ENCODE assay signal across 20 mouse cellular contexts in the genomic region with DNA sequence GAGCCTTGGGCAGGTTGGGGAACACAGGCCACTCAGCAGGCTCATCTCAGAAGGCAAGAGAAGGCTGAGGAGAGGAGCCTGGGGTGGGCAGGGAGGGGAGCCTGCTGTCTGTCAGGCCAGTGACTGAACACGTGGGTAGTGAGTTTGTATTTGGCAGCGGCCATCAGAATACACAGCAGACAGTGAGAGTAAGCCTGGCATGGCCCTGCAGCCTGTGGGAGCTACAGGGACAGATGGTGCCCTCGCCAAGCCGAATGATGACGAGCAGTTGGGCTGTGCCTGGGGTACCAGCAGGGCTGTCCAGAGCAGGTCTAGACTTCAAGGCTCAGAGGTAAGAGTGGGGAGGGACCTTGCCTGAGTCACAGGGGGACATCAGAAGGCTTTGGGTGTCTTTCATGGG. TPM values are rescaled to one million over a fixed set of nuclear protein-coding genes. Genes with fewer than 3 reads are reported as not detected.
DNase-seq lines count a peak whose midpoint lies in the region; ATAC-seq and TF ChIP-seq lines count a peak whose summit lies in the region.
"Had no signal": no experiment of that assay in that cellular context is flagged by ENCODE, and none has a peak within 500 bp of the region (broad histone marks: within the 10 kb centered on the region; RNA-seq: fewer than 3 reads in every experiment).

No protein-coding gene starts in this region.

- H3K27ac ChIP-seq in forebrain, embryonic 14.5 days (ENCODE audit: low read depth, low read length) = no peak overlapping the region
- no peak overlapping the region for H3K27ac ChIP-seq in forebrain, embryonic 12.5 days
- no peak overlapping the region for H3K27ac ChIP-seq in cerebellum, adult 2 months (ENCODE audit: insufficient read depth, low read length)
- no peak overlapping the region for H3K27ac ChIP-seq in forebrain, postnatal 0 days (ENCODE audit: low read depth, low read length)
- H3K27ac ChIP-seq in intestine, embryonic 16.5 days (ENCODE audit: low read length) = no peak overlapping the region
- H3K27ac ChIP-seq: heart, embryonic 13.5 days; limb, embryonic 10.5 days; liver, embryonic 12.5 days; lung, embryonic 15.5 days had no signal

- TF ChIP-seq POLR2A in cerebellum, adult 2 months (IDR thresholded peaks at IDR 0.05; ENCODE audit: borderline replicate concordance, insufficient read depth, low read length) = no peak

- intact Hi-C loops in left cerebral cortex, postnatal 36 days (cut with DNase I) = no loop called here

- peak; percentile 37 for DNase-seq in forebrain, embryonic 14.5 days (ENCODE audit: low spot score)
- peak; percentile 31 to 38 for DNase-seq in left cerebral cortex, adult 9 months (ENCODE audit: low spot score in 2 of 2)
- DNase-seq in left cerebral cortex, postnatal 36 days (ENCODE audit: low spot score in 2 of 2) = no peak
- DNase-seq in cerebellum, adult 2 months = peak; percentile 74 to 88
- DNase-seq in forebrain, postnatal 0 days = no peak
- DNase-seq in lung, postnatal 25 days (ENCODE audit: low spot score) = no peak
- DNase-seq: kidney, adult 18-20 months; kidney, postnatal 14 days; right cerebral cortex, postnatal 25 days had no signal

- ATAC-seq in forebrain, embryonic 14.5 days = no peak
- no peak for ATAC-seq in forebrain, embryonic 12.5 days (ENCODE audit: low FRiP score)
- peak; percentile 71 for ATAC-seq in forebrain, postnatal 0 days
- ATAC-seq in intestine, embryonic 16.5 days = no peak
- ATAC-seq: activated CD4-positive, CD25-positive, alpha-beta regulatory T cell, adult 4 months; liver, embryonic 12.5 days; midbrain, embryonic 16.5 days had no signal

- no peaks in the 10 kb centered on the region for H3K9me3 ChIP-seq in forebrain, embryonic 14.5 days (replicated peaks; ENCODE audit: control insufficient read depth, low read length)
- no peaks in the 10 kb centered on the region for H3K9me3 ChIP-seq in forebrain, embryonic 12.5 days
- no peaks in the 10 kb centered on the region for H3K9me3 ChIP-seq in forebrain, postnatal 0 days (ENCODE audit: low read length)
- no peaks in the 10 kb centered on the region for H3K9me3 ChIP-seq in intestine, embryonic 16.5 days (ENCODE audit: control insufficient read depth, low read length)
- H3K9me3 ChIP-seq: heart, embryonic 13.5 days; limb, embryonic 10.5 days; lung, embryonic 15.5 days had no signal

- no peak overlapping the region for H3K4me3 ChIP-seq in forebrain, embryonic 14.5 days (ENCODE audit: low read depth, low read length)
- no peak overlapping the region for H3K4me3 ChIP-seq in forebrain, embryonic 12.5 days (replicated peaks)
- H3K4me3 ChIP-seq in cerebellum, adult 2 months (replicated peaks; ENCODE audit: insufficient read depth, low read depth, low read length) = no peak overlapping the region
- H3K4me3 ChIP-seq in forebrain, postnatal 0 days (ENCODE audit: low read depth, low read length) = no peak overlapping the region
- no peak overlapping the region for H3K4me3 ChIP-seq in intestine, embryonic 16.5 days (ENCODE audit: low read length)
- H3K4me3 ChIP-seq: heart, embryonic 13.5 days; limb, embryonic 10.5 days; liver, embryonic 12.5 days; lung, embryonic 15.5 days had no signal

- H3K27me3 ChIP-seq in forebrain, embryonic 14.5 days (replicated peaks; ENCODE audit: control insufficient read depth, insufficient read depth, low read length) = 0 out of 2 replicates have a peak, but pooled peaks cover 3% of the 10 kb centered on the region
- H3K27me3 ChIP-seq in forebrain, embryonic 12.5 days = peaks cover 12% of the 10 kb centered on the region; the same call in 1 of the 2 replicates
- H3K27me3 ChIP-seq in cerebellum, adult 2 months (ENCODE audit: control insufficient read depth, insufficient read depth, low read length) = no peaks in the 10 kb centered on the region
- no peaks in the 10 kb centered on the region for H3K27me3 ChIP-seq in forebrain, postnatal 0 days (ENCODE audit: insufficient read depth, low read length)
- H3K27me3 ChIP-seq in intestine, embryonic 16.5 days (replicated peaks; ENCODE audit: control insufficient read depth, insufficient read depth, low read length) = no peaks in the 10 kb centered on the region
- H3K27me3 ChIP-seq: heart, embryonic 13.5 days; lung, embryonic 15.5 days had no signal

- WGBS in forebrain, embryonic 14.5 days = 64% methylated on average over 5 of the region's 5 CpGs
- WGBS in forebrain, embryonic 12.5 days = 81% methylated on average over 5 of the region's 5 CpGs
- WGBS in cerebellum, adult 2 months = 6% methylated on average over 5 of the region's 5 CpGs
- WGBS in forebrain, postnatal 0 days = 74% methylated on average over 5 of the region's 5 CpGs
- WGBS in intestine, embryonic 16.5 days = 79% methylated on average over 5 of the region's 5 CpGs

- TF ChIP-seq CTCF in cerebellum, adult 2 months (IDR thresholded peaks at IDR 0.05; ENCODE audit: borderline replicate concordance, insufficient read depth, low read depth, low read length) = no peak
- TF ChIP-seq CTCF in forebrain, postnatal 0 days (IDR thresholded peaks at IDR 0.05; ENCODE audit: low read depth) = no peak

- H3K4me1 ChIP-seq in forebrain, embryonic 14.5 days (ENCODE audit: control insufficient read depth, insufficient read depth, low read length) = no peaks in the 10 kb centered on the region
- H3K4me1 ChIP-seq in forebrain, embryonic 12.5 days = no peaks in the 10 kb centered on the region
- peaks cover 4% of the 10 kb centered on the region for H3K4me1 ChIP-seq in cerebellum, adult 2 months (ENCODE audit: control insufficient read depth, insufficient read depth, low read length)
- no peaks in the 10 kb centered on the region for H3K4me1 ChIP-seq in forebrain, postnatal 0 days (ENCODE audit: insufficient read depth)
- H3K4me1 ChIP-seq in intestine, embryonic 16.5 days (ENCODE audit: control insufficient read depth, insufficient read depth, low read length) = no peaks in the 10 kb centered on the region

- H3K4me2 ChIP-seq in forebrain, embryonic 14.5 days (ENCODE audit: low read length) = no peak overlapping the region
- H3K4me2 ChIP-seq in forebrain, embryonic 12.5 days = no peak overlapping the region
- H3K4me2 ChIP-seq in forebrain, postnatal 0 days (ENCODE audit: low read depth) = no peak overlapping the region
- H3K4me2 ChIP-seq in intestine, embryonic 16.5 days (ENCODE audit: low read depth, low read length) = no peak overlapping the region
- H3K4me2 ChIP-seq: heart, embryonic 13.5 days; liver, embryonic 12.5 days; lung, embryonic 15.5 days had no signal

- no peak overlapping the region for H3K9ac ChIP-seq in forebrain, embryonic 14.5 days (ENCODE audit: low read length)
- H3K9ac ChIP-seq in forebrain, embryonic 12.5 days = no peak overlapping the region
- H3K9ac ChIP-seq in forebrain, postnatal 0 days = no peak overlapping the region
- no peak overlapping the region for H3K9ac ChIP-seq in intestine, embryonic 16.5 days (ENCODE audit: low read depth, low read length)
- H3K9ac ChIP-seq: heart, embryonic 13.5 days; liver, embryonic 12.5 days; lung, embryonic 15.5 days had no signal

- H3K36me3 ChIP-seq in forebrain, embryonic 14.5 days (ENCODE audit: control insufficient read depth, insufficient read depth, low read length) = no peaks in the 10 kb centered on the region
- no peaks in the 10 kb centered on the region for H3K36me3 ChIP-seq in forebrain, embryonic 12.5 days (replicated peaks)
- no peaks in the 10 kb centered on the region for H3K36me3 ChIP-seq in forebrain, postnatal 0 days (ENCODE audit: insufficient read depth)
- H3K36me3 ChIP-seq in intestine, embryonic 16.5 days (ENCODE audit: control insufficient read depth, insufficient read depth, low read length) = no peaks in the 10 kb centered on the region
- H3K36me3 ChIP-seq: heart, embryonic 13.5 days; limb, embryonic 10.5 days; liver, embryonic 12.5 days; lung, embryonic 15.5 days had no signal

RNA-seq across cellular contexts. Expression of gene 1190005I06Rik, which starts 20.1 kb away (rescaled TPM):
- polyA plus RNA-seq in forebrain, embryonic 14.5 days (2014; fragmentation: Nextera tagmentation; extraction: Ambion mirVana) = 7.1 and 8.3 TPM in 2 replicates
- polyA plus RNA-seq in forebrain, embryonic 12.5 days (2016; fragmentation: Nextera tagmentation; extraction: Ambion mirVana) = 1.7 and 3.1 TPM in 2 replicates
- 10 to 100 TPM in 1 of 2 experiments, 1 to 10 TPM in 1; 9.4 to 13.4 TPM for total RNA-seq in left cerebral cortex, postnatal 36 days (2021)
- 8.1 and 8.2 TPM in 2 replicates for polyA plus RNA-seq in cerebellum, adult 2 months (2012; rRNA removed)
- total RNA-seq in forebrain, postnatal 0 days (2014; rRNA removed) = 18.5 and 25.9 TPM in 2 replicates
- 21.7 and 22.7 TPM in 2 replicates for polyA plus RNA-seq in forebrain, postnatal 0 days (2015; fragmentation: Nextera tagmentation; extraction: Ambion mirVana)
- polyA plus RNA-seq in intestine, embryonic 16.5 days (2015; fragmentation: Nextera tagmentation; extraction: Ambion mirVana) = 1.8 and 1.9 TPM in 2 replicates
- total RNA-seq: hematopoietic stem cell, adult 5-6 weeks had no signal
- polyA plus RNA-seq: activated CD4-positive, CD25-positive, alpha-beta regulatory T cell, adult 4 months had no signal

RNA-seq across cellular contexts. Expression of gene Gins2, which starts 38.2 kb away (rescaled TPM):
- polyA plus RNA-seq in forebrain, embryonic 14.5 days (2014; fragmentation: Nextera tagmentation; extraction: Ambion mirVana) = 33.4 and 44.1 TPM in 2 replicates
- polyA plus RNA-seq in forebrain, embryonic 12.5 days (2016; fragmentation: Nextera tagmentation; extraction: Ambion mirVana) = 83.2 and 84.8 TPM in 2 replicates
- total RNA-seq in left cerebral cortex, postnatal 36 days (2021) = 1 to 10 TPM in 1 of 2 experiments, under 1 TPM in 1; 0.74 to 1.8 TPM
- 2.1 and 2.5 TPM in 2 replicates for polyA plus RNA-seq in cerebellum, adult 2 months (2012; rRNA removed)
- total RNA-seq in forebrain, postnatal 0 days (2014; rRNA removed) = 2.6 and 5.3 TPM in 2 replicates
- 9.6 and 10.7 TPM in 2 replicates for polyA plus RNA-seq in forebrain, postnatal 0 days (2015; fragmentation: Nextera tagmentation; extraction: Ambion mirVana)
- 75.1 and 87.5 TPM in 2 replicates for polyA plus RNA-seq in intestine, embryonic 16.5 days (2015; fragmentation: Nextera tagmentation; extraction: Ambion mirVana)

RNA-seq across cellular contexts. Expression of gene Gm27021, which starts 40.6 kb away (rescaled TPM):
- polyA plus RNA-seq in forebrain, embryonic 14.5 days (2014; fragmentation: Nextera tagmentation; extraction: Ambion mirVana) = 2.9 and 6.9 TPM in 2 replicates
- polyA plus RNA-seq in forebrain, embryonic 12.5 days (2016; fragmentation: Nextera tagmentation; extraction: Ambion mirVana) = 4.3 and 4.4 TPM in 2 replicates
- under 1 TPM in 1 of 2 experiments, not detected in 1; 0.95 TPM for total RNA-seq in left cerebral cortex, postnatal 36 days (2021)
- polyA plus RNA-seq in cerebellum, adult 2 months (2012; rRNA removed) = 1.1 and 1.9 TPM in 2 replicates
- 7.0 and 9.2 TPM in 2 replicates for total RNA-seq in forebrain, postnatal 0 days (2014; rRNA removed)
- polyA plus RNA-seq in forebrain, postnatal 0 days (2015; fragmentation: Nextera tagmentation; extraction: Ambion mirVana) = 12.4 and 14.8 TPM in 2 replicates
- 1.5 TPM in 2 replicates for polyA plus RNA-seq in intestine, embryonic 16.5 days (2015; fragmentation: Nextera tagmentation; extraction: Ambion mirVana)
- total RNA-seq: gastrocnemius, postnatal 4 days; hematopoietic stem cell, adult 5-6 weeks; megakaryocyte progenitor cell, adult 5-6 weeks had no signal
- polyA plus RNA-seq: activated CD4-positive, CD25-positive, alpha-beta regulatory T cell, adult 4 months had no signal

RNA-seq across cellular contexts. Expression of gene Cox4i1, which starts 40.7 kb away (rescaled TPM):
- polyA plus RNA-seq in forebrain, embryonic 14.5 days (2014; fragmentation: Nextera tagmentation; extraction: Ambion mirVana) = 1,002 and 1,092 TPM in 2 replicates
- polyA plus RNA-seq in forebrain, embryonic 12.5 days (2016; fragmentation: Nextera tagmentation; extraction: Ambion mirVana) = 803 and 809 TPM in 2 replicates
- 1,000 to 10,000 TPM; 1,069 to 1,237 TPM for total RNA-seq in left cerebral cortex, postnatal 36 days (2021)
- polyA plus RNA-seq in cerebellum, adult 2 months (2012; rRNA removed) = 2,746 and 2,917 TPM in 2 replicates
- total RNA-seq in forebrain, postnatal 0 days (2014; rRNA removed) = 436 and 703 TPM in 2 replicates
- polyA plus RNA-seq in forebrain, postnatal 0 days (2015; fragmentation: Nextera tagmentation; extraction: Ambion mirVana) = 1,351 and 1,499 TPM in 2 replicates
- polyA plus RNA-seq in intestine, embryonic 16.5 days (2015; fragmentation: Nextera tagmentation; extraction: Ambion mirVana) = 1,710 and 1,737 TPM in 2 replicates

RNA-seq across cellular contexts. Expression of gene Emc8, which starts 41.1 kb away (rescaled TPM):
- 193 and 216 TPM in 2 replicates for polyA plus RNA-seq in forebrain, embryonic 14.5 days (2014; fragmentation: Nextera tagmentation; extraction: Ambion mirVana)
- 234 and 244 TPM in 2 replicates for polyA plus RNA-seq in forebrain, embryonic 12.5 days (2016; fragmentation: Nextera tagmentation; extraction: Ambion mirVana)
- 10 to 100 TPM; 66.4 to 67.2 TPM for total RNA-seq in left cerebral cortex, postnatal 36 days (2021)
- 65.3 and 67.5 TPM in 2 replicates for polyA plus RNA-seq in cerebellum, adult 2 months (2012; rRNA removed)
- 29.1 and 43.7 TPM in 2 replicates for total RNA-seq in forebrain, postnatal 0 days (2014; rRNA removed)
- 104 and 113 TPM in 2 replicates for polyA plus RNA-seq in forebrain, postnatal 0 days (2015; fragmentation: Nextera tagmentation; extraction: Ambion mirVana)
- polyA plus RNA-seq in intestine, embryonic 16.5 days (2015; fragmentation: Nextera tagmentation; extraction: Ambion mirVana) = 214 and 235 TPM in 2 replicates

Comparison
In these comparisons a context has a peak if more than half of its experiments do, and no peak if none do; other contexts are left out.
1. DNase-seq: peak in forebrain, embryonic 14.5 days (single experiment), left cerebral cortex, adult 9 months (2 of 2) and cerebellum, adult 2 months (2 of 2); none in left cerebral cortex, postnatal 36 days (0 of 2), forebrain, postnatal 0 days (single experiment) and lung, postnatal 25 days (single experiment).